In the genomic region with DNA sequence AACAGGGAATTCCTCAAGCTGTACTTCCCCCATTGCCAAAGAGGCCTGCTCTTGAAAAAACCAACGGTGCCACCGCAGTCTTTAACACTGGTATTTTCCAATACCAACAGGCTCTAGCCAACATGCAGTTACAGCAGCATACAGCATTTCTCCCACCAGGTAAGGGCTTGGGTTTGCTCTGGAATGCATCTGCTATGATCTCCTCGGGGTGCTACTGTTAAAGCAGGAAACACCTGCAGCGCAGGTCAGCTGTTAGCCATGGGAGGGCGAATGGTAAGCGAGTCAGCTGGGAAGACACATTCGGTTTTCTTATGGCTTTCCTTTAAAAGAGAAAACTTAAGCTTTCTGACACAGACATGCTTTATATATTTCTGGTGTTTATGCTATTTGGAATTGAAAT, we compare ENCODE assay signal across 18 mouse cellular contexts.
DNase-seq lines count a peak whose midpoint lies in the region; ATAC-seq and TF ChIP-seq lines count a peak whose summit lies in the region.
"Had no signal": no experiment of that assay in that cellular context is flagged by ENCODE, and none has a peak within 500 bp of the region (broad histone marks: within the 10 kb centered on the region; RNA-seq: fewer than 3 reads in every experiment).

No protein-coding gene starts in this region.

- no peaks in the 10 kb centered on the region for H3K9me3 ChIP-seq in lung, embryonic 14.5 days (ENCODE audit: low read depth, low read length)
- H3K9me3 ChIP-seq: embryonic facial prominence, embryonic 10.5 days; heart, embryonic 13.5 days; hindbrain, embryonic 10.5 days; limb, embryonic 10.5 days; midbrain, embryonic 12.5 days had no signal

- peak; percentile 13; the same call in 1 of the 2 replicates for ATAC-seq in frontal cortex, adult (ENCODE audit: low TSS enrichment)
- ATAC-seq in lung, embryonic 14.5 days (ENCODE audit: insufficient read depth) = no peak

- H3K27ac ChIP-seq in lung, embryonic 14.5 days (ENCODE audit: low read depth) = no peak overlapping the region
- H3K27ac ChIP-seq: embryonic facial prominence, embryonic 10.5 days; heart, embryonic 13.5 days; hindbrain, embryonic 10.5 days; limb, embryonic 10.5 days; liver, embryonic 14.5 days; midbrain, embryonic 12.5 days had no signal

- no peaks in the 10 kb centered on the region for H3K4me1 ChIP-seq in lung, embryonic 14.5 days (ENCODE audit: insufficient read depth)
- H3K4me1 ChIP-seq: embryonic facial prominence, embryonic 10.5 days; hindbrain, embryonic 10.5 days; limb, embryonic 10.5 days; midbrain, embryonic 12.5 days had no signal

- H3K27me3 ChIP-seq in lung, embryonic 14.5 days (ENCODE audit: insufficient read depth, low read length) = no peaks in the 10 kb centered on the region
- H3K27me3 ChIP-seq: heart, embryonic 13.5 days; midbrain, embryonic 12.5 days had no signal

- H3K36me3 ChIP-seq in lung, embryonic 14.5 days (ENCODE audit: insufficient read depth) = peaks cover 45% of the 10 kb centered on the region
- H3K36me3 ChIP-seq: midbrain, embryonic 12.5 days had no signal

- H3K4me2 ChIP-seq in lung, embryonic 14.5 days = no peak overlapping the region
- H3K4me2 ChIP-seq: heart, embryonic 13.5 days; midbrain, embryonic 12.5 days had no signal

- WGBS in lung, embryonic 14.5 days = 55% methylated on average over 7 of the region's 7 CpGs

- no peak for DNase-seq in frontal cortex, postnatal 36 days (ENCODE audit: low spot score in 2 of 2)
- DNase-seq in lung, embryonic 14.5 days = no peak
- no peak for DNase-seq in lung, postnatal 36 days
- peak; percentile 24 for DNase-seq in R1 (ENCODE audit: low read depth, low spot score)
- peak; percentile 12 to 17 for DNase-seq in thymus, postnatal 10 days (ENCODE audit: low spot score in 2 of 2)
- DNase-seq in layer of hippocampus, adult 18-20 months (ENCODE audit: low spot score in 2 of 2) = no peak
- no peak for DNase-seq in right cerebral cortex, adult 18-20 months
- DNase-seq: cerebellum, adult 11 months; cerebellum, postnatal 36 days; lung, postnatal 10 days had no signal

- H3K9ac ChIP-seq in lung, embryonic 14.5 days = no peak overlapping the region
- H3K9ac ChIP-seq: heart, embryonic 13.5 days; liver, embryonic 14.5 days; midbrain, embryonic 12.5 days had no signal

- H3K4me3 ChIP-seq in lung, embryonic 14.5 days (ENCODE audit: low read depth, low read length) = no peak overlapping the region
- H3K4me3 ChIP-seq: embryonic facial prominence, embryonic 10.5 days; erythroblast, embryonic 14.5 days; heart, embryonic 13.5 days; hindbrain, embryonic 10.5 days; limb, embryonic 10.5 days; midbrain, embryonic 12.5 days had no signal

- TF ChIP-seq CTCF in lung, embryonic 14.5 days (IDR thresholded peaks at IDR 0.05; ENCODE audit: low read depth) = 0 out of 2 replicates have a peak, but pooled peaks have one; percentile 1

Comparison
In these comparisons a context has a peak if more than half of its experiments do, and no peak if none do; other contexts are left out.
1. DNase-seq: peak in R1 (single experiment) and thymus, postnatal 10 days (2 of 2); none in frontal cortex, postnatal 36 days (0 of 2), lung, embryonic 14.5 days (single experiment), lung, postnatal 36 days (single experiment), layer of hippocampus, adult 18-20 months (0 of 2) and right cerebral cortex, adult 18-20 months (single experiment).